Mouse (Mus musculus): ENCODE measurements around the gene Ano6.

DNA sequence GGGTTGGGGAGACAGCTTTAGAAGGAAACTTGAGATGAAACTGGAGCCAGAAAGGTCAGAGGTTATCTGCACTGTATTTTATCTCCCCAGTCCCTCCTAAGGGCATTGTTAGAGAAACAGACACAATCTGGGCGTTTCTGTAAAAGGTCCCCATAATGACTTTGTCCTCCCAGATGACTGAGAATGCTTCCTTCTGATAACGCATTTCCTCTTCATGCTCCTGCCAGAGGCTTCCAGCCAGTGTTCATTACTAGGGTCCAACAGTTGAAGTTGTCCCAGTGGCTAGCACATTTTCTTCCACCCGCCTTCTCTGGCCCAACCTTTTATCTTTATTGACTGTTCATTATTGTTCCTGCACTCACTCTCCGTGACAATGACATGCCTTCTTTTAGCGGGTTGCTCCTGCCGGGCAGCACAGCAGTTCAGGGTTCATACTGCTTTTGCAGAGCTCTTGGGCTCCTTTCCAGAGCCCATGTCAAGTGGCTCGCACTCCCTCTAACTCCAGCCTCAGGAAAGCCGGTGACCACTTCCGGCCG lies 90.0 kb downstream of the Ano6 start:
- TF ChIP-seq CTCF (IDR thresholded peaks at IDR 0.05; ENCODE audit: low read depth) = no peak
- peak; percentile 62; the same call in 1 of the 2 replicates for TF ChIP-seq EP300 (IDR thresholded peaks at IDR 0.05; ENCODE audit: low read depth)
